In genomic region chr16:95806510-95806909, GRCm38 (mm10) we compare ENCODE assay signal across 29 mouse cellular contexts.
DNase-seq lines count a peak whose midpoint lies in the region; ATAC-seq and TF ChIP-seq lines count a peak whose summit lies in the region.
"Had no signal": no experiment of that assay in that cellular context is flagged by ENCODE, and none has a peak within 500 bp of the region (broad histone marks: within the 10 kb centered on the region; RNA-seq: fewer than 3 reads in every experiment).

No protein-coding gene starts in this region.

- no peak overlapping the region for H3K4me3 ChIP-seq in intestine, embryonic 15.5 days (replicated peaks)
- H3K4me3 ChIP-seq in small intestine, adult 2 months (ENCODE audit: low read depth, low read length): no peak overlapping the region
- H3K4me3 ChIP-seq: forebrain, embryonic 13.5 days; hindbrain, embryonic 12.5 days; kidney, embryonic 15.5 days; limb, embryonic 10.5 days; limb, embryonic 15.5 days; midbrain, embryonic 10.5 days; midbrain, embryonic 15.5 days had no signal

- no peak overlapping the region for H3K27ac ChIP-seq in intestine, embryonic 15.5 days
- H3K27ac ChIP-seq in small intestine, adult 2 months (ENCODE audit: insufficient read depth, low read depth, low read length): peak overlapping the region; percentile 7; the same call in 1 of the 2 replicates
- H3K27ac ChIP-seq: forebrain, embryonic 13.5 days; hindbrain, embryonic 12.5 days; hindbrain, postnatal 0 days; kidney, embryonic 15.5 days; limb, embryonic 10.5 days; limb, embryonic 15.5 days; midbrain, embryonic 10.5 days; midbrain, embryonic 15.5 days had no signal

- no peak for ATAC-seq in CD4-positive, CD25-positive, alpha-beta regulatory T cell, adult 4 months
- ATAC-seq in intestine, embryonic 15.5 days: peak; percentile 66
- ATAC-seq: forebrain, embryonic 13.5 days; hindbrain, postnatal 0 days; midbrain, embryonic 15.5 days; Patski had no signal

- 59% methylated on average over 5 of the region's 5 CpGs for WGBS in intestine, embryonic 15.5 days
- 23% methylated on average over 5 of the region's 5 CpGs for WGBS in small intestine, adult 2 months

- H3K9ac ChIP-seq in intestine, embryonic 15.5 days: no peak overlapping the region
- H3K9ac ChIP-seq: forebrain, embryonic 13.5 days; hindbrain, embryonic 12.5 days; kidney, embryonic 15.5 days; limb, embryonic 15.5 days; midbrain, embryonic 15.5 days had no signal

- no peaks in the 10 kb centered on the region for H3K27me3 ChIP-seq in intestine, embryonic 15.5 days (replicated peaks)
- H3K27me3 ChIP-seq in small intestine, adult 2 months (ENCODE audit: control insufficient read depth, insufficient read depth, low read length): no peaks in the 10 kb centered on the region
- H3K27me3 ChIP-seq: forebrain, embryonic 13.5 days; hindbrain, embryonic 12.5 days; kidney, embryonic 15.5 days; limb, embryonic 15.5 days; midbrain, embryonic 15.5 days; Patski had no signal

- no peaks in the 10 kb centered on the region for H3K36me3 ChIP-seq in intestine, embryonic 15.5 days
- H3K36me3 ChIP-seq in small intestine, adult 2 months (ENCODE audit: control insufficient read depth, insufficient read depth, low read length): no peaks in the 10 kb centered on the region
- H3K36me3 ChIP-seq: hindbrain, embryonic 12.5 days; kidney, embryonic 15.5 days; limb, embryonic 10.5 days; limb, embryonic 15.5 days; midbrain, embryonic 10.5 days; midbrain, embryonic 15.5 days had no signal

- no peak for TF ChIP-seq POLR2A in small intestine, adult 2 months (IDR thresholded peaks at IDR 0.05; ENCODE audit: low read depth, low read length)

- H3K4me1 ChIP-seq in intestine, embryonic 15.5 days (replicated peaks): no peaks in the 10 kb centered on the region
- H3K4me1 ChIP-seq in small intestine, adult 2 months (ENCODE audit: control insufficient read depth, insufficient read depth, insufficient read length, low read length): peaks cover 10% of the 10 kb centered on the region
- H3K4me1 ChIP-seq: hindbrain, embryonic 12.5 days; limb, embryonic 15.5 days; midbrain, embryonic 10.5 days; midbrain, embryonic 15.5 days had no signal

- no peaks in the 10 kb centered on the region for H3K9me3 ChIP-seq in intestine, embryonic 15.5 days
- H3K9me3 ChIP-seq: forebrain, embryonic 13.5 days; hindbrain, embryonic 12.5 days; kidney, embryonic 15.5 days; limb, embryonic 10.5 days; limb, embryonic 15.5 days; midbrain, embryonic 10.5 days; midbrain, embryonic 15.5 days had no signal

- DNase-seq in CD4-positive, CD25-positive, alpha-beta regulatory T cell, adult 2 months (ENCODE audit: low read depth, low spot score): peak; percentile 32
- peak; percentile 56 for DNase-seq in thymus, postnatal 25 days
- no peak for DNase-seq in spleen, postnatal 36 days (ENCODE audit: low spot score in 2 of 2)
- no peak for DNase-seq in kidney, adult 8-10 months
- DNase-seq: adrenal gland, postnatal 10 days; cerebellum, adult 11 months; cerebellum, adult 9-10 months; cerebellum, postnatal 36 days; gastrocnemius, postnatal 25 days; heart, adult 11 months; heart, postnatal 36 days; kidney, adult 11 months; kidney, postnatal 36 days; layer of hippocampus, postnatal 36 days; lung, postnatal 14 days; right cerebral cortex, postnatal 25 days had no signal

- no peak for TF ChIP-seq CTCF in small intestine, adult 2 months (IDR thresholded peaks at IDR 0.05; ENCODE audit: extremely low read depth, insufficient read length, insufficient replicate concordance, low read depth, low read length)

- H3K4me2 ChIP-seq in intestine, embryonic 15.5 days (replicated peaks): no peak overlapping the region
- H3K4me2 ChIP-seq: forebrain, embryonic 13.5 days; heart, embryonic 11.5 days; hindbrain, embryonic 12.5 days; kidney, embryonic 15.5 days; limb, embryonic 15.5 days; midbrain, embryonic 15.5 days had no signal

Comparison
In these comparisons a context has a peak if more than half of its experiments do, and no peak if none do; other contexts are left out.
1. DNase-seq: peak in CD4-positive, CD25-positive, alpha-beta regulatory T cell, adult 2 months (single experiment) and thymus, postnatal 25 days (single experiment); none in spleen, postnatal 36 days (0 of 2) and kidney, adult 8-10 months (0 of 2).